Mouse (Mus musculus): ENCODE measurements around the gene Pik3ca. TPM values are rescaled to one million over a fixed set of nuclear protein-coding genes. Genes with fewer than 3 reads are reported as not detected.
A peak's percentile ranks its signal among the peaks of the same experiment; 100 is the strongest.

The Pik3ca gene
- total RNA-seq (2021), result 10 to 100 TPM; 54.1 to 62.3 TPM

DNA sequence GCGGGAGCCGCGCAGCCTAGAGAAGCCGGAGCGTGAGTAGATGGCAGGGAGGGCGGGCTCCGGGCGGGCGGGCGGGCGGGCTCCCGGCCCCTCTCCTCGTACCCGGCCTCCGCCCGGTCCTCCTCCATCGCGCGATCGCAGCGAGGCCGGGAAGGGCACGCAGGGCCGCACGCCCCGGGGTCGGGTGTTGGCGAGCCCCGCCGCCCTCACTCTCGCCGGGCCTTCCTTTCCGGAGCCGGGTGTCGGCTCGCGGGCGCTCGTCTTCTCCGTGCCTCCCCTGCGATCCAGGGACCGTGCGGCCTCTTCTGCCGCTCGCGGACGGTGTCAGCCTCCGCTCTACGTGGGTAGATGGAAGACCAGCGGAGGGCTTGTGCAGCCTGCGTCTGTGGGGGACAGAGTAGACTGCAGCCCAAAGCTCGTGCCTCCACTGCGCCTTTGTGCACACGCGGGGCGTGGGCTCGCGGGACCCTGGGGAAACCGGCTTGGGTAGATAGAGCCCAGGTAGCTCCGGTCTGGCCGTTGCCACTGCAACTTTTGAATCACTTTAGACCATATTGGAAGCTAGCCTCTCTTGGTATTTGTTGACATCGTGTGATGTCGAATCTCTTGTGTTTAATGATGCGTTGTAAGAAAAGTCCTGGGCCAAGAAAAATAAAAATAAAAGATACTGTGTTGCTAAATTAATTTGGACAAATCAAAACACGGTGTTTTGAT lies at the start of gene Pik3ca:
TSS of gene Pik3ca (plus strand) at position 211 of the 714 bp plus-strand sequence.
- DNase-seq, result peak; percentile 51
- intact Hi-C loops (cut with DNase I), result no loop called here

GRCm38 (mm10) chr3:32347881-32348280 lies 49.6 kb upstream of the Pik3ca start:
- DNase-seq, result peak; percentile 65
- intact Hi-C loops (cut with DNase I), result no loop called here

- intact Hi-C loops (cut with DNase I), result no loop called here
Observed at GRCm38 (mm10) chr3:32361221-32361620, 36.2 kb upstream of the Pik3ca start.

GRCm38 (mm10) chr3:32364195-32364594 lies 33.3 kb upstream of the Pik3ca start:
- intact Hi-C loops (cut with DNase I), result no loop called here
- DNase-seq, result no peak

More at GRCm38 (mm10) chr3:32361221-32361620, 36.2 kb upstream of the Pik3ca start:
- DNase-seq, result peak; percentile 12

GRCm38 (mm10) chr3:32364841-32365545 lies 32.5 kb upstream of the Pik3ca start:
- peak; percentile 19 for DNase-seq
- intact Hi-C loops (cut with DNase I), result no loop called here

- intact Hi-C loops (cut with DNase I), result no loop called here
- DNase-seq, result peak; percentile 85
Observed at GRCm38 (mm10) chr3:32365546-32366245, 31.8 kb upstream of the Pik3ca start, which contains the start of gene Zmat3. Zmat3 (minus strand) TSS chr3:32366014.

GRCm38 (mm10) chr3:32366246-32366734 lies 31.2 kb upstream of the Pik3ca start:
- intact Hi-C loops (cut with DNase I), result no loop called here
- no peak for DNase-seq

- no peak for DNase-seq
- intact Hi-C loops (cut with DNase I), result no loop called here
Observed at GRCm38 (mm10) chr3:32367516-32367915, 30.0 kb upstream of the Pik3ca start.

GRCm38 (mm10) chr3:32371957-32372356 lies 25.5 kb upstream of the Pik3ca start:
- DNase-seq, result no peak
- intact Hi-C loops (cut with DNase I), result no loop called here

- no peak for DNase-seq
- intact Hi-C loops (cut with DNase I), result no loop called here
Observed at GRCm38 (mm10) chr3:32372470-32372869, 25.0 kb upstream of the Pik3ca start.

DNA sequence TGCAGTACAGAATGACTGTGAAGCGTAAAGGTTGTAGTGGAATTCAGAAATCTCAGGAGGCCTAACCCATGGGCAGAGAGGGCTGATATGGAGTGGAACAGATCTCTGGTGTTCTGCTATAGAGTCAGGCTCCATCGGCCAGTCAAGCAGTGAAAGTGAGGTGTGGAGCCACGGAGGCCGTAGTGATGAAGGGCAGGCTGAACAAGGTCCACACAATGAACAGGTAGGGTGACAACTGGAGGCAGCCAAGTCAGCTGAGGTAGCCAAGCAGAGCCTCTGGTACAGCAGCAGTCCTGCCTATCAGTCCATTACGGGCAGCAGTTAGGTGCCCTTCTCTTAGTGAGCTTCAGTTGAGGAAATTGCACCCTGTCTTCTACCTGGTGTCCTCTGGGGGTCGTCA lies 24.2 kb upstream of the Pik3ca start:
- intact Hi-C loops (cut with DNase I), result no loop called here
- no peak for DNase-seq

- DNase-seq, result no peak
- intact Hi-C loops (cut with DNase I), result no loop called here
Observed at GRCm38 (mm10) chr3:32379891-32380290, 17.6 kb upstream of the Pik3ca start.

GRCm38 (mm10) chr3:32381556-32381955 lies 15.9 kb upstream of the Pik3ca start:
- intact Hi-C loops (cut with DNase I), result no loop called here

GRCm38 (mm10) chr3:32392841-32393240 lies 4.6 kb upstream of the Pik3ca start:
- intact Hi-C loops (cut with DNase I), result no loop called here
- no peak for DNase-seq

More at GRCm38 (mm10) chr3:32381556-32381955, 15.9 kb upstream of the Pik3ca start:
- no peak for DNase-seq

DNA sequence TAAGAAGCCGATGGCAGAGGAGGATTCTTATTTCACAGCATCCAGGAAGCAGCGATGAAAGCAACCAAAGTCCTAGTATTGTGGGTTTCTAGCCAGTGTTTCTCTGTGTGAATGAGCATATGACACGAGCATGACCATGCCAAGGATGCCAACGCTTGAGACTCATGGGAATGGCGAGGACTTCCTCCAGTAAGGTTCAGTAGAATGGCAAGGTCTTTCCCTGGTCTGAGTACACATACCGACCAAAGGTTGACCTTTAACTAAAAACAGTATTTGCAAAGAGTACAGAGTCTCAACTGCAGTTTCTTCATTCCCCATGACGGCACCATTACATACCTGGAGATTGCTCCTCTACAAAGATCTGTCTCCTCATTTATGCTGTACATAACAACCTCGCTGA lies 3.5 kb upstream of the Pik3ca start:
- intact Hi-C loops (cut with DNase I), result no loop called here
- DNase-seq, result no peak

- intact Hi-C loops (cut with DNase I), result no loop called here
- DNase-seq, result no peak
Observed at GRCm38 (mm10) chr3:32395771-32396551, 1.5 kb upstream of the Pik3ca start.

GRCm38 (mm10) chr3:32396794-32397460 lies 544 bp upstream of the Pik3ca start:
- intact Hi-C loops (cut with DNase I), result no loop called here
- DNase-seq, result peak; percentile 98

- intact Hi-C loops (cut with DNase I), result no loop called here
- no peak for DNase-seq
Observed at GRCm38 (mm10) chr3:32398175-32398538, 686 bp downstream of the Pik3ca start.

DNA sequence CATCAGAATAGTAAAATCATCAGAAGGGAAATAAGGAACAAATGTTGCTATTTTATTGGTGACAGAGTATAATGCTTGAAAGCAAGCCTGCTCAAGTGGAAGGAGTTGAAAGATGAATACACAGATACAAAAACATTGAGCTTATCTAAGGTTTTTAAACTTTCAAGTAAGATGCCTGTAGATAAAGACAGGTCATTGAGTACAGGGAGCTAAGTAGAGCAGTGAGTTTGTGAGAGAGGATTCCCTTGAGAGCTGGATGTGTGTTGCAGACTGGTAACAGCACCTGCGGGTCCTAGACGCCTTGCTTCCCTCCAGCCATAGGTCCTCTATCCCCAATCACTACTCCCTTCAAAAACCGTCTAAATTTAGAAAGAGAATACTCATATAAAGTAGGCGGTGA lies 1.2 kb downstream of the Pik3ca start:
- intact Hi-C loops (cut with DNase I), result no loop called here
- no peak for DNase-seq

DNA sequence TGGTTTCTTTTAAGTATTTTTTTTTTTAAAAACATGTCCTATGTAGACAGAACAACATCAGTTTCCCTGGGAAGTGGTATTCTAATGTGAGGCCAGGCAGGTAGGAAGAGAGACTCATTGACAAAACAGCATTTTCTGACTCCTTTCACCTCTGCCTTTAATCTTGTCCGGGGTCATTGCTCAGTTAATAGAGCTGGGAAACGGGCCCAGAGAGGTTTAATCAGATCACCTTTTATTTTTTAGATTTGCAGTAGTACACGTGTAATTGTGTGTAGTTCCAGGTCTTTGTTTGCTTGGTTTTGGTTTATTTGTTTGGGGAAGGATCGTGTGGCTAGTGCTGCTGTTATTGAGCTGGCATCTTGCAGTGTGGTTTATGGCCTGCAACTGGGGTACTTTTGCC lies 1.9 kb downstream of the Pik3ca start:
- intact Hi-C loops (cut with DNase I), result no loop called here
- no peak for DNase-seq

Measured in left cerebral cortex, postnatal 4 days (tissue).